Mouse (Mus musculus): ENCODE data around the gene Mroh8. TPM values are rescaled to one million over a fixed set of nuclear protein-coding genes. Genes with fewer than 3 reads are reported as not detected.

The Mroh8 gene
- polyA plus RNA-seq, 1 experiment from 2014 or later = 0.29 TPM

DNA sequence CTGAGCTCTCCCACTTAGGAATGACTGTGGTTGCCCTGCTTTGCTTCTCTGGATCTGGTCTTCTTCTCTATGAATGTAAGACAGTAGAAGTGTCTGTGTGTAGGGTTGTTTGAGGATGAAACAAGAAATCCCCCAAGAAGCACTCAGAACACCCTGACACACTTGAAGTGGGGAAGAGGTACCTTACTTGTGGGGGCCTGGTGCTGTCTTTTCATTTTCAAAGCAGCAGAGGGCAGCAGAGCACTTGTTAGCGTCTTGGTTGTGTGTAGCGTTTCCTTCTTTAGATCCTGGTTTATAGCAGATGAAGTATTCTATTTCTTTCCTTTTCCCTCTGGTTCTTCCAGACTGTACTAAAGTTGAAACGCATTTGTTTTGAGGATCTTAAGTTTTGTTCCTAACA is 8.2 kb upstream of the Mroh8 start:
- peaks cover 97% of the 10 kb centered on the region for H3K36me3 ChIP-seq
- no peak for ATAC-seq (ENCODE audit: extremely low read depth, insufficient number of reproducible peaks, low FRiP score, low TSS enrichment)
- no peak overlapping the region for H3K9ac ChIP-seq
- 0 out of 2 replicates have a peak, but pooled peaks cover 3% of the 10 kb centered on the region for H3K4me1 ChIP-seq
- H3K9me3 ChIP-seq = no peaks in the 10 kb centered on the region
- no peak overlapping the region for H3K4me3 ChIP-seq
- H3K27me3 ChIP-seq (replicated peaks) = no peaks in the 10 kb centered on the region
- no peak overlapping the region for H3K27ac ChIP-seq (replicated peaks)
- WGBS = 17% methylated on average over 3 of the region's 3 CpGs
- no peak overlapping the region for H3K4me2 ChIP-seq

DNA sequence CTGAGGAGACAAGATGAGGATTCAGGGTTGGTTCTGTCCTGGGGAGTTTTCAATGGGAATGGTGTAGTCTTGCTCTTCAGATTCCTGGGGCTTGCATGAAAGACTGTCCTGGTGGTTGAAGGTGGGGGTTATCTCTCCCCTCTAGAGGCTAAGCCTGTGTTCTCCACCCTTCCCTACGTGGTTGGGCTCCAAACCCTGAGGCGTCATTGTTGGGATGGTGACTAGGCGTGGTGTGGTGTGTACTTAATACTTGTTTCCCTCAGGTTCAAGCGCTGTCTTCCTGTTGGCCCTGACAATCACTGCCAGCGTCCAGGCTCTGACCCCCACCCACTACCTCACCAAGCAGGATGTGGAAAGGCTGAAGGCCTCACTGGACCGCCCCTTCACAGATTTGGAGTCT is 4.0 kb upstream of the Mroh8 start:
- Histone ChIP-seq H3K9ac (no peak overlapping the region), H3K27me3 (replicated peaks) (no peaks in the 10 kb centered on the region), H3K27ac (replicated peaks) (no peak overlapping the region), H3K4me2 (no peak overlapping the region), H3K36me3 (peaks cover 62% of the 10 kb centered on the region), H3K4me3 (no peak overlapping the region), H3K4me1 (peaks cover 24% of the 10 kb centered on the region), H3K9me3 (no peaks in the 10 kb centered on the region)
- WGBS = 81% methylated on average over 6 of the region's 6 CpGs
- ATAC-seq (ENCODE audit: extremely low read depth, insufficient number of reproducible peaks, low FRiP score, low TSS enrichment) = no peak

DNA sequence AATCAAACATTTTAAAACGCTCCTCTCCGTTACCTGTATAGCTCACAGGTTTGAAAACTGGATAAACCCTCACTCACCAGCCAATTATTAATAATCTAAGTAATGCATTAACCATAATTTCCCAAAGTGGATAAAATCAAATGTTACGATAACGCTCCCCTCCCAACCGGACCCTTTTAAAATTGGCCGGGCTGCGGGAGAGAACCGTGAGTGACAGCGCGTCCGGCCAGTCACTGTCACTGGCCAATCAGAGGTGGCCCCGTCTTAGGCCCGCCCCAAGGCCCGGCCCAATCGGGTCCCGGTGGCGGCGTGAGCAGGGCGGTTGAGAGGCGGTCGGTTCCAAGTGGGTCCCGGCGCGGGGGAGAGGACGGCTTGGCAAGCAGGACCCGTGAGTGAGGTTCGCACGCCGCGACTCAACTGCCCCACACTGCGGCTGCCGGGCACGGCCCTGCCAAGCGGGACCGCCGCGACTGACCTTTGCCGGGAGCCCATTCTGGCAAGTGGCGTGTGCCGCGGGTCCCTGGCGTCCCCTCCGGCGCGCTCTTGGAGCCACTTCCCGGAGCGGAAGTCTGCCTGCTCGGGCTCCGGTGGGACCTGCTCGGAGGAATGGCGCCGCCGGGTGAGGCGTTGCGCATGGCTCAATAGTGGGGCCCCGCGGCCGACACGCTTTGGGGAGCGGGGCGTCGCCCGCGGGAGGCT is 483 bp downstream of the Mroh8 start, which contains the start of gene Rpn2:
Gene Rpn2 (plus strand): TSS at position 301 of the 699 bp plus-strand sequence.
- peak; percentile 99 for ATAC-seq (ENCODE audit: extremely low read depth, insufficient number of reproducible peaks, low FRiP score, low TSS enrichment)
- Histone ChIP-seq H3K4me1 (peaks cover 25% of the 10 kb centered on the region), H3K36me3 (peaks cover 20% of the 10 kb centered on the region), H3K9ac (peak within 1 kb of the TSS; percentile 97), H3K4me3 (peak within 1 kb of the TSS; percentile 81), H3K9me3 (no peaks in the 10 kb centered on the region), H3K4me2 (peak within 1 kb of the TSS; percentile 74), H3K27me3 (replicated peaks) (no peaks in the 10 kb centered on the region), H3K27ac (replicated peaks) (peak within 1 kb of the TSS; percentile 93)
- under 1% methylated on average over 63 of the region's 64 CpGs for WGBS

DNA sequence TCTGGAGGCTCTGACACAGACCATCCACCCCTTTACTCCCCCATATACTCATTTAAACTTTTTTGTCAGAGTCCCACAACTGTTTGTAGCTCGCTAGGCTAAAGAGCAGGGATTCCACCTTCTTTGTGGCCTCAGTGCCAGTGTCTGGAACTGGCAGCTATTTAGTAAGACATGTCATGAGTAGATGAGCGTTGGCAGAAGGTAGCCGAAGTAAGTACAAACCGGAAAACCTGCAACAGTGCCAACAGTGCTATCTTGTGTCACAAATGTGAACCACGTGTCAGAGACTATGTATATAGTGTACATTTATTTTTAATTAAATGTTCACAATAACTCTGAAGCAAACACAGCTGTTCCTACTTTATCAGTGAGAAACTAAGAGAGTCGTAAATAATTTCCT is 15.5 kb downstream of the Mroh8 start:
- Histone ChIP-seq H3K4me1 (no peaks in the 10 kb centered on the region), H3K9ac (no peak overlapping the region), H3K36me3 (no peaks in the 10 kb centered on the region), H3K4me2 (no peak overlapping the region), H3K27me3 (replicated peaks) (0 out of 2 replicates have a peak, but pooled peaks cover 2% of the 10 kb centered on the region), H3K9me3 (no peaks in the 10 kb centered on the region), H3K27ac (replicated peaks) (no peak overlapping the region), H3K4me3 (no peak overlapping the region)
- 65% methylated on average over 6 of the region's 6 CpGs for WGBS
- no peak for ATAC-seq (ENCODE audit: extremely low read depth, insufficient number of reproducible peaks, low FRiP score, low TSS enrichment)

DNA sequence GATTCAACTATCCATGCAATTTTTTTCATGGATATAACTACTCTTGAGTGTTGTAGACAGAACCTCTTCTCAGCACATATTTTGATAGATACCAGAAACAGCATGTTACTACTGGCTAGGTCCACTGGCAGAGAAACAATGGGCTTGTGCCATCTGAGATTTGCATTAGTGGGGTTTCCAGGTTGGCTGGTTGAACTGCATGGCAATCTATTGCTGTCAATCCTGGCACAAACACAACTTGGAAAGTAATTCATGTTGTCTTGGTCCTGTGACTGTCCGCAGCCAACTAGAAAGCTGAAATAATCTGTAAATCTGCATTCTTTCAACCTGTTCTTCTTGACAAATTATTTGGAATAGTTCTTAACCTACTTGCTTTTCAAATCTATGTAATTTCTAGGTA is 16.2 kb downstream of the Mroh8 start:
- WGBS = 79% methylated on average over 1 of the region's 1 CpGs
- Histone ChIP-seq H3K4me3 (no peak overlapping the region), H3K27ac (replicated peaks) (no peak overlapping the region), H3K27me3 (replicated peaks) (0 out of 2 replicates have a peak, but pooled peaks cover 2% of the 10 kb centered on the region), H3K36me3 (no peaks in the 10 kb centered on the region), H3K9me3 (no peaks in the 10 kb centered on the region), H3K4me2 (no peak overlapping the region), H3K9ac (no peak overlapping the region), H3K4me1 (no peaks in the 10 kb centered on the region)
- ATAC-seq (ENCODE audit: extremely low read depth, insufficient number of reproducible peaks, low FRiP score, low TSS enrichment) = no peak

DNA sequence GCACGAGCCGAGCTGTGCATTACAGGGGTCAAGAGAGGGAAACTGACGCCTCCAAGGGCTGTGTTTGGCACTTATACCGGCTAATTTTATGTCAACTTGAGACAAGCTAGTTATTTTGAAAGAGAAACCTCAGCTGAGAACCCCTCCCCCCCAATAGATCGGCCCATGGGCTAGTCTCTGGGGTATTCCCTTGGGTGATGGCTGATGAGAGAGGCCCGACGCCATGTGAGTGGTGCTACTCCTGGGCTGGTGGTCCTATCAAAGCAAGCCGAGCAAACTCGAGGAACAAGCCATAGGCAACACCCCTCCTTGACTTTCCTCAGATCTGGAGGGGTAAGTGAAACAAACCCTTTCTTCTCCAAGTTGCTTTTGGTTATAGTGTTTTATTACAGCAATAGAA is 16.8 kb downstream of the Mroh8 start:
- Histone ChIP-seq H3K36me3 (no peaks in the 10 kb centered on the region), H3K9ac (no peak overlapping the region), H3K27ac (replicated peaks) (no peak overlapping the region), H3K4me1 (no peaks in the 10 kb centered on the region), H3K4me3 (no peak overlapping the region), H3K9me3 (no peaks in the 10 kb centered on the region), H3K4me2 (no peak overlapping the region), H3K27me3 (replicated peaks) (0 out of 2 replicates have a peak, but pooled peaks cover 2% of the 10 kb centered on the region)
- ATAC-seq (ENCODE audit: extremely low read depth, insufficient number of reproducible peaks, low FRiP score, low TSS enrichment) = no peak
- 56% methylated on average over 9 of the region's 9 CpGs for WGBS

DNA sequence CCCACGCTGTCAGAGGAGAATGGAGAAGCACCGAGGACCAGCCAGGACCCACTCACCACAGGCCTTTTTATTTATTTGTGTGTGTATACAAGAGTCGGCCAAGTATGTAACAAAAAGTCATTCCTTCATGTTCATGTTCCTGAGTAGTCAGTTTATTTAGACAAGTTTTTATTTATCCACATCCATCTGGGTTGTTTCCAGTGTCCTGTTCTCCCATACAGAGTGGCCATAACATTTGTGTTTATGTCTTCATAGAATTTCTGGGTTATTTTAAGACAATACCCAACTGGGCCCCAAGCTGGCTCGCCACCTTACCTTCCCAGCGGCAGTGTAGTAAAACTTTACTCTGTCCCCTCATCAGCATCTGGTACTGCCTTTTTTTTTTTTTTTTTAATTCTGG is 17.4 kb downstream of the Mroh8 start:
- no peaks in the 10 kb centered on the region for H3K4me1 ChIP-seq
- no peaks in the 10 kb centered on the region for H3K9me3 ChIP-seq
- 0 out of 2 replicates have a peak, but pooled peaks cover 2% of the 10 kb centered on the region for H3K27me3 ChIP-seq (replicated peaks)
- H3K4me2 ChIP-seq = no peak overlapping the region
- H3K4me3 ChIP-seq = no peak overlapping the region
- no peaks in the 10 kb centered on the region for H3K36me3 ChIP-seq
- WGBS = 69% methylated on average over 5 of the region's 5 CpGs
- no peak overlapping the region for H3K9ac ChIP-seq
- H3K27ac ChIP-seq (replicated peaks) = no peak overlapping the region
- no peak for ATAC-seq (ENCODE audit: extremely low read depth, insufficient number of reproducible peaks, low FRiP score, low TSS enrichment)

DNA sequence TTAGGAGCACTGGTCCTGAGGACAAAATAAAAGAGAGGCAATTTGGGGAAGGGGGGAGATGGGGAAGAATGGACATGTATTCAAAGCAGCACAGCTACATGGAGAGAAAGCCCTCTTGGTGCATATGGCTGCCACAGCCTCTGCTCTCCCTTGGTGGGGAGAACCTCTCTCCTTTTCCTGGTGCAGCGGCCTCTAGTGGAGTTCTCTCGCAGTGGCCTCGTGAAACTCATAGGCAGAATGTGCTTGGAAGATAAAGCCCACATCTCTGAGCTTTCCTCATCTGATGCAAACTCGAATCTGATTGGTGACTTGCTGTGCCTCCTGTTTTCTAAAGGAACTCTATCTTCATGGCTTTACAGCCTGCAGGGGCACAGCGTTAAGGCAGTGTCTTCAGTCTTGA is 19.6 kb downstream of the Mroh8 start:
- no peaks in the 10 kb centered on the region for H3K9me3 ChIP-seq
- ATAC-seq (ENCODE audit: extremely low read depth, insufficient number of reproducible peaks, low FRiP score, low TSS enrichment) = no peak
- H3K9ac ChIP-seq = no peak overlapping the region
- 4% methylated on average over 5 of the region's 5 CpGs for WGBS
- H3K36me3 ChIP-seq = no peaks in the 10 kb centered on the region
- H3K4me2 ChIP-seq = no peak overlapping the region
- no peak overlapping the region for H3K27ac ChIP-seq (replicated peaks)
- H3K27me3 ChIP-seq (replicated peaks) = 0 out of 2 replicates have a peak, but pooled peaks cover 2% of the 10 kb centered on the region
- H3K4me3 ChIP-seq = no peak overlapping the region
- H3K4me1 ChIP-seq = no peaks in the 10 kb centered on the region

DNA sequence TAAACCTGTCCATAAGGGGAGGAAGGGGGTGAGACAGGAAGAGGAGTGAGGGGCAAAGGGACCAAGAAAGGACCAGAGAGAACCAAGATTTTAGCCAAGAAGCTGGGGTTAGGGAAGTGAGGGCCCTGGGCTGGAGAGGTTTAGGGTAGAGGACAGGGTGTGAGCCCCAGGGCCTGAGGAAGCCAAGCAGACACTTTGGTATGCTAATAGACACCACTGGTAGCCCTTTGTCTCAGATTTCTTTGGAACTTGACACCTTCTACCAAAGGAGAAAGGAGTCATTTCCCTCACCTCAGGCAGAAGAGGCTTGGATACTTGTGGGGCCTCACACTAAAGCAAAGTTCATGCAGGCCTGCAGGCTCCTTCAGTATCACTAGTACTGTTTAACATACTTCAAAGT is 31.2 kb downstream of the Mroh8 start:
- Histone ChIP-seq H3K4me3 (no peak overlapping the region), H3K9me3 (no peaks in the 10 kb centered on the region), H3K9ac (no peak overlapping the region), H3K4me2 (no peak overlapping the region), H3K27me3 (replicated peaks) (no peaks in the 10 kb centered on the region), H3K4me1 (no peaks in the 10 kb centered on the region), H3K27ac (replicated peaks) (no peak overlapping the region), H3K36me3 (no peaks in the 10 kb centered on the region)
- no peak for ATAC-seq (ENCODE audit: extremely low read depth, insufficient number of reproducible peaks, low FRiP score, low TSS enrichment)

DNA sequence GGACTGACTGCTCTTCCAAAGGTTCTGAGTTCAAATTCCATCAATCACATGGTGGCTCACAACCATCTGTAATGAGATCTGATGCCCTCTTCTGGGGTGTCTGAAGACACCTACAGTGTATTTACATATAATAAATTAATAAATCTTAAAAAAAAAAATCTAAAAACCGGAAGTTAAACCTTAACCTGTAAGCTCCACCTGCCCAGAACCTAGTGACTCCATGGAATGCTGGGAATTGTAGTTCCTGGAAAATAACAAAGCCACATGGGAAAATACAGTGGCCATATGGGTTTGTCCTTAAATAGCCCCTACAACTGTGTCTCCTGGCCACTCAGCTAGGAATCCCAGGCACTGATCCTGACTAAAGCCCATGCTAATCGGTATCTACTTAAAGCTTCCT is 33.7 kb downstream of the Mroh8 start:
- ATAC-seq (ENCODE audit: extremely low read depth, insufficient number of reproducible peaks, low FRiP score, low TSS enrichment) = no peak
- Histone ChIP-seq H3K9me3 (0 out of 2 replicates have a peak, but pooled peaks cover 2% of the 10 kb centered on the region), H3K36me3 (no peaks in the 10 kb centered on the region), H3K4me1 (no peaks in the 10 kb centered on the region), H3K27ac (replicated peaks) (no peak overlapping the region), H3K4me3 (no peak overlapping the region), H3K4me2 (no peak overlapping the region), H3K27me3 (replicated peaks) (no peaks in the 10 kb centered on the region), H3K9ac (no peak overlapping the region)
- 64% methylated on average over 2 of the region's 2 CpGs for WGBS

DNA sequence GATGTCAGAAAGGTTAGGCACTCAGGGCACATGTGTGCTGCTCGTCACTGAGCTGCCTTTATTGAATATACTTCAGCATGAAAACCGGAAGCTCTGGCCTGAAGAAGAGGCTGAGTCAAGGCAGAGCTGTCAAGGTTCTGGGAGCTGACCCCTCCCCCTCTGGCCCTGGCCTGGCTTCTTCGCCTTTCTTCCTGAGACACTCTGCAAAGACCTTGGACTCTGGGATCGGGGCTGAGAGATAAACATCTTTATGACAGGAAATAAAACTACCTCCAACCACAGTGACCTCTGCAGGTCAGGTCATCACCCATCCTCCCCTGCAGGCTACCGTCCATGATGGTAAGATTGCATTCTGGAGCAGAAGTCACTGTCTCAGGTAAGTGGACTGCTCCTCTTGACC is 34.3 kb downstream of the Mroh8 start:
- ATAC-seq (ENCODE audit: extremely low read depth, insufficient number of reproducible peaks, low FRiP score, low TSS enrichment) = no peak
- no peak overlapping the region for H3K4me2 ChIP-seq
- H3K4me3 ChIP-seq = no peak overlapping the region
- 0 out of 2 replicates have a peak, but pooled peaks cover 2% of the 10 kb centered on the region for H3K9me3 ChIP-seq
- no peak overlapping the region for H3K27ac ChIP-seq (replicated peaks)
- 41% methylated on average over 5 of the region's 5 CpGs for WGBS
- H3K4me1 ChIP-seq = no peaks in the 10 kb centered on the region
- no peak overlapping the region for H3K9ac ChIP-seq
- H3K27me3 ChIP-seq (replicated peaks) = no peaks in the 10 kb centered on the region
- H3K36me3 ChIP-seq = no peaks in the 10 kb centered on the region

DNA sequence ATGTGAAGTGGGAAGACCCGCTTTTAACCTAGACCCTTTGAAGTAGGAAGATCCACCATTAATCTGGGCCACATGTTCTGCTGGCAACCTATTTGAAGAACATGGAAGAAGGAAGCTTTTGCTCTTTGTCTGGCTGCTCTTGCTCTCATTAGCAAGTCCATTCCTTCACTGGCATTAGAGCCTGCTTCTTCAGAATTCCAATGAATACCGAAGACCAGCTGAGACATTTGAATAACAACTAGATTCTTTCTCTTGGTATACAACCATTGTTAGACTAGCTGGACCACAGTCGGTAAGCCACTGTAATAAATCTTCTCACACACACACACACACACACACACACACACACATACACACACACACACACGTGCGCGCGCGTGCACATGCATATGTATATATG is 43.4 kb downstream of the Mroh8 start:
- H3K9ac ChIP-seq = no peak overlapping the region
- H3K4me1 ChIP-seq = no peaks in the 10 kb centered on the region
- no peak for ATAC-seq (ENCODE audit: extremely low read depth, insufficient number of reproducible peaks, low FRiP score, low TSS enrichment)
- H3K27me3 ChIP-seq (replicated peaks) = peaks cover 17% of the 10 kb centered on the region
- no peaks in the 10 kb centered on the region for H3K36me3 ChIP-seq
- no peaks in the 10 kb centered on the region for H3K9me3 ChIP-seq
- H3K4me2 ChIP-seq = no peak overlapping the region
- H3K4me3 ChIP-seq = no peak overlapping the region
- 94% methylated on average over 8 of the region's 8 CpGs for WGBS
- no peak overlapping the region for H3K27ac ChIP-seq (replicated peaks)

Measured in heart, embryonic 13.5 days (tissue).